Mouse (Mus musculus): ENCODE measurements around the gene Rps26. TPM values are rescaled to one million over a fixed set of nuclear protein-coding genes. Genes with fewer than 3 reads are reported as not detected.

Rps26 gene
- polyA plus RNA-seq (2015; fragmentation: Nextera tagmentation; extraction: Ambion mirVana) = 628 and 640 TPM in 2 replicates

DNA sequence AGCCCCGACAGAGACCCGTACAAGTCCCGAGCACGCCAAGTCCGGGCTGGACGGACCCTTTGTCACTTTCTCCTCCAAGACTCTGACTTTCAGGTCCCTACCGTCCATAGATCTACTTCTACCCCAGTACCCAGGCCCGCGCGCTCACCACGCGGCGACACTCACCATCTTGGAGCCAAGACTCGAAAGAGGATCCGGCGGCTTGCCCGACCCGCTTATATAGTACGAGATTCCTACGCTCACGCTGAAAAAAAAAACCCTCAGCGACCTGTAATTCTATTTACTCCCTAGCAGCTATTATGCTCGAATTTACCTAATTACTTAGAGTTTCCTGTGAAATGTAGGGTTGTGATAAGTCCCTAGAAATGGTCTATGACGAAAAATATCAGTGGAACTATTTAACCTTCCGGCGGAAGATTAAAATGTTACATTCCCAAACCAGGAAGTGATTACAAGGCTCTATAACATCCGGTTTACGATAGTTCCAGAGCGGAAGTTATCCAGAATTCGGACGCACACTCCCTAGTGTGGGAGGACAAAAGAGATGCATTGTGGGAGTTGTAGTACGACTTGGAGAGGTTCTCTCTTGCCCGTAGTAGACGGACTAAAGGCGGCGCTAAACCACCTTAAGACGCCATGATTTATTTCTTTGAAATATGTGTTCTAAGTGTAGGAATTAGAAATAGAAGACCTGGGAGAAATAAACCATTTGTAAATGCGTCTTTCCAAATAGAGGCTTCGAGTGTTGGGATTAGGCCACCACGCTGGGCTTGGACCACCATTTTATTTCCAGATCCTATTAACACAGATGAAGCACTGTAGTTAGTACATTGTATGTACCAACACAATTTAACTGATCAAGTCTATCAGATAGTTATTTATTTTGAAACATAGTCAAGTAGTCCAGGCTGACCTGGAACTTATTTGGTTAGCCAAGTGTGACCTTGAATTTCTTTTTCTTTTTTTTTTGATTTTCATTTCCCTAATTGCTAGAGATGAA lies at the start of gene Rps26:
TSS of gene Rps26 (minus strand) at position 437 of the 1,000 bp plus-strand sequence.
- no peaks in the 10 kb centered on the region for H3K27me3 ChIP-seq (ENCODE audit: insufficient read depth, low read length)
- H3K4me2 ChIP-seq (replicated peaks; ENCODE audit: low read depth, low read length) = peak within 1 kb of the TSS; percentile 88
- ATAC-seq (ENCODE audit: low FRiP score, low TSS enrichment) = peak; percentile 98
- H3K9ac ChIP-seq (replicated peaks; ENCODE audit: low read length) = peak within 1 kb of the TSS; percentile 95
- no peaks in the 10 kb centered on the region for H3K9me3 ChIP-seq (ENCODE audit: low read length)
- peaks cover 24% of the 10 kb centered on the region for H3K36me3 ChIP-seq (ENCODE audit: insufficient read depth, low read length)
- H3K4me1 ChIP-seq (ENCODE audit: insufficient read depth, low read length) = peaks cover 7% of the 10 kb centered on the region
- 1% methylated on average over 40 of the region's 40 CpGs for WGBS
- peak within 1 kb of the TSS; percentile 78 for H3K4me3 ChIP-seq (ENCODE audit: low read length)
- H3K27ac ChIP-seq (ENCODE audit: low read length) = peak within 1 kb of the TSS; percentile 61

DNA sequence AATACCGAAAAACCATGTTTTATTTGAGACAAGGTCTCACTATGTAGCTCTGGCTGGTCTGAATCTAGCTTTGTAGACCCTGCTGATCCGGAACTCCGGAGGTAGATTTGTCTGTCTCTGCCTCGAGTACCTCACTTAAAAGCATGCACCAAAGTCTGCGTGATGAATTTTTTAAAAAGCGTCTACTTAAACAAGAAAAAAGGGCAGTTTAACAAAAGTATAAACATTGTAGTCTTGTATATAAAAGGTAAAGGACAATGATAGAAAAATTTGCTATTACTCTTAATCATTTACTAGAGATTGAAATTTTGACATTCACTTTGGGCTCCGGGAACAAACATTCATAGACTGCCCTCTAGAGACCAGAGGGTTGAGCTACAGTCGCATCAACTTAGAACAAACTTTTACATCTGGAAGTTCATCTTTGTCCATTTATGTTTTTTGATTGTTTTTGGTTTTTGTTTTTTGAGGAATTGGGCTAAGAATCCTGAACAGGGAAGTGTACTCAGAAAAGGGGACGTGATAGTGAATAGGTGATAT lies 48.0 kb upstream of the Rps26 start:
- peaks cover 10% of the 10 kb centered on the region for H3K4me1 ChIP-seq (ENCODE audit: insufficient read depth, low read length)
- WGBS = 3% methylated on average over 9 of the region's 9 CpGs
- 0 out of 2 replicates have a peak, but pooled peaks cover 2% of the 10 kb centered on the region for H3K36me3 ChIP-seq (ENCODE audit: insufficient read depth, low read length)
- no peaks in the 10 kb centered on the region for H3K27me3 ChIP-seq (ENCODE audit: insufficient read depth, low read length)
- H3K4me2 ChIP-seq (replicated peaks; ENCODE audit: low read depth, low read length) = peak overlapping the region; percentile 90
- H3K9ac ChIP-seq (replicated peaks; ENCODE audit: low read length) = peak overlapping the region; percentile 74
- peak overlapping the region; percentile 68 for H3K27ac ChIP-seq (ENCODE audit: low read length)
- H3K4me3 ChIP-seq (ENCODE audit: low read length) = peak overlapping the region; percentile 76
- H3K9me3 ChIP-seq (ENCODE audit: low read length) = no peaks in the 10 kb centered on the region
- no peak; the same call in 1 of the 2 replicates for ATAC-seq (ENCODE audit: low FRiP score, low TSS enrichment)

GRCm38 (mm10) chr10:128673763-128674468 lies 47.4 kb upstream of the Rps26 start, which contains the start of gene Suox:
Gene Suox (minus strand): TSS chr10:128674073.
- peak within 1 kb of the TSS; percentile 76 for H3K4me3 ChIP-seq (ENCODE audit: low read length)
- 0 out of 2 replicates have a peak, but pooled peaks cover 2% of the 10 kb centered on the region for H3K36me3 ChIP-seq (ENCODE audit: insufficient read depth, low read length)
- H3K27me3 ChIP-seq (ENCODE audit: insufficient read depth, low read length) = no peaks in the 10 kb centered on the region
- peak; percentile 95 for ATAC-seq (ENCODE audit: low FRiP score, low TSS enrichment)
- H3K9ac ChIP-seq (replicated peaks; ENCODE audit: low read length) = peak within 1 kb of the TSS; percentile 74
- H3K27ac ChIP-seq (ENCODE audit: low read length) = peak within 1 kb of the TSS; percentile 68
- peak within 1 kb of the TSS; percentile 90 for H3K4me2 ChIP-seq (replicated peaks; ENCODE audit: low read depth, low read length)
- H3K9me3 ChIP-seq (ENCODE audit: low read length) = no peaks in the 10 kb centered on the region
- peaks cover 10% of the 10 kb centered on the region for H3K4me1 ChIP-seq (ENCODE audit: insufficient read depth, low read length)
- under 1% methylated on average over 59 of the region's 60 CpGs for WGBS

DNA sequence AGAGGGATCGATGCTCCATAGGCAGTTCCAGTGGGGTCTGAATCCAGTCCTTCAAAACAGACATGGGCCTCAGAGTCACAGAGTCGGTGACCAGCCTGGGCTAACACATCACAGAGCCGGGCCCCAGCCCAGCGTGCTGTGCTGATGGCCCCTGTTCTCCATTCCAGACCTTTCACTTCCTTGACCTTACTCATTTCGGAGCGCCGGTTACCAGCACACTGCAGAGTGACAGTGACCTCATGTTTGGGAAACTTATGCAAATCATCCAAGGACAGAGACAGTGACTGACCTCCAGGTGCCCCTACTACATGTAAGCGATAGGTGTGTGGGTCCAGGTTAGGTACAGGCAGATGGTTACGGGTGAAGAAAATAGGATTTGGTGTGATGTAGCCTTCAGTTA lies 44.6 kb upstream of the Rps26 start:
- H3K9me3 ChIP-seq (ENCODE audit: low read length) = no peaks in the 10 kb centered on the region
- no peak overlapping the region for H3K27ac ChIP-seq (ENCODE audit: low read length)
- H3K36me3 ChIP-seq (ENCODE audit: insufficient read depth, low read length) = 0 out of 2 replicates have a peak, but pooled peaks cover 2% of the 10 kb centered on the region
- H3K4me1 ChIP-seq (ENCODE audit: insufficient read depth, low read length) = peaks cover 15% of the 10 kb centered on the region
- no peak overlapping the region for H3K4me3 ChIP-seq (ENCODE audit: low read length)
- H3K9ac ChIP-seq (replicated peaks; ENCODE audit: low read length) = no peak overlapping the region
- ATAC-seq (ENCODE audit: low FRiP score, low TSS enrichment) = no peak
- WGBS = 93% methylated on average over 9 of the region's 9 CpGs
- no peak overlapping the region for H3K4me2 ChIP-seq (replicated peaks; ENCODE audit: low read depth, low read length)
- H3K27me3 ChIP-seq (ENCODE audit: insufficient read depth, low read length) = no peaks in the 10 kb centered on the region

- peak; percentile 49; the same call in 1 of the 2 replicates for ATAC-seq (ENCODE audit: low FRiP score, low TSS enrichment)
- Histone ChIP-seq H3K9me3 (ENCODE audit: low read length) (no peaks in the 10 kb centered on the region), H3K9ac (replicated peaks; ENCODE audit: low read length) (peak overlapping the region; percentile 76)
Measured at GRCm38 (mm10) chr10:128668790-128669672, 42.5 kb upstream of the Rps26 start.

DNA sequence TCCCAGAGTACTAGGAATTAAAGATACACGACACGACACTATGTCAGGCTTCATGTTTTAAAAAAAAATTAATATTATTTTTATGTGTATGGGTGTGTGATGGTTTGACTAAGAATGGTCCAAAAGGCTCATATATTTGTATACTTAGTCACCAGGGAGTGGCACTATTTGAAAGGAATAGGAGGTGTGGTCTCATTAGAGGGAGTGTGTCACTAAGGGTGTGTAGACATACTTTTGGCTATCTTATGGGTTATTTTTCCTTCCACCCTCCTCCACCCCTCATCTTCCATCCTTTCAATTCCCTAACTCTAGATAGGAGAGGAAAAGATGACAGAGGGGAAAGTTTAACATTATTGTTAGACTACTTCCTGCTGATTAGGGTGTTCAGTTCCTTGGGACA lies 39.3 kb upstream of the Rps26 start:
- Histone ChIP-seq H3K9ac (replicated peaks; ENCODE audit: low read length) (no peak overlapping the region), H3K36me3 (ENCODE audit: insufficient read depth, low read length) (no peaks in the 10 kb centered on the region), H3K9me3 (ENCODE audit: low read length) (no peaks in the 10 kb centered on the region), H3K4me2 (replicated peaks; ENCODE audit: low read depth, low read length) (no peak overlapping the region), H3K27me3 (ENCODE audit: insufficient read depth, low read length) (no peaks in the 10 kb centered on the region), H3K4me1 (ENCODE audit: insufficient read depth, low read length) (0 out of 2 replicates have a peak, but pooled peaks cover 5% of the 10 kb centered on the region), H3K4me3 (ENCODE audit: low read length) (no peak overlapping the region), H3K27ac (ENCODE audit: low read length) (no peak overlapping the region)
- ATAC-seq (ENCODE audit: low FRiP score, low TSS enrichment) = no peak
- 97% methylated on average over 2 of the region's 2 CpGs for WGBS

More at GRCm38 (mm10) chr10:128668790-128669672, 42.5 kb upstream of the Rps26 start:
- under 1% methylated on average over 41 of the region's 42 CpGs for WGBS
- Histone ChIP-seq H3K36me3 (ENCODE audit: insufficient read depth, low read length) (0 out of 2 replicates have a peak, but pooled peaks cover 2% of the 10 kb centered on the region), H3K4me2 (replicated peaks; ENCODE audit: low read depth, low read length) (peak overlapping the region; percentile 71), H3K27ac (ENCODE audit: low read length) (peak overlapping the region; percentile 59; the same call in 1 of the 2 replicates), H3K27me3 (ENCODE audit: insufficient read depth, low read length) (no peaks in the 10 kb centered on the region), H3K4me1 (ENCODE audit: insufficient read depth, low read length) (peaks cover 13% of the 10 kb centered on the region), H3K4me3 (ENCODE audit: low read length) (peak overlapping the region; percentile 68)

DNA sequence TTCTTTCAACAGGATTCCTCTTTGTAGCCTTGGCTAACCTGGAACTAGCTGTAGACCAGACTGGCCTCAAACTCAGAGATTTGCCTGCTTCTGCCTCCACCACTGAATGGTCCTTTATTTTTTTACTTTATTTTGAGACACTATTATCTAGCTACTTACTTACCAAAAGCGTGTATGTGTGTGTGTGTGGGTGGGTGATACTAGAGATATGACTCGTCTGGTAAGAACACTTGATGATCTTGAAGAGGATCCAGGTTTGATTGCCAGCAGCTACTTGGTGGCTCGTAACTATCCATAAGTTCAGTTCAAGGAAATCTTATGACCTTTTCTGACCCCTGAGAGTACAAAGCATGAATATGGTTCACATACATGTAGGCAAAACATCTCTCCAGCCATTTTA lies 38.8 kb upstream of the Rps26 start:
- 0 out of 2 replicates have a peak, but pooled peaks cover 5% of the 10 kb centered on the region for H3K4me1 ChIP-seq (ENCODE audit: insufficient read depth, low read length)
- 84% methylated on average over 3 of the region's 3 CpGs for WGBS
- H3K9ac ChIP-seq (replicated peaks; ENCODE audit: low read length) = no peak overlapping the region
- H3K4me3 ChIP-seq (ENCODE audit: low read length) = no peak overlapping the region
- H3K9me3 ChIP-seq (ENCODE audit: low read length) = no peaks in the 10 kb centered on the region
- no peak overlapping the region for H3K27ac ChIP-seq (ENCODE audit: low read length)
- ATAC-seq (ENCODE audit: low FRiP score, low TSS enrichment) = no peak
- no peak overlapping the region for H3K4me2 ChIP-seq (replicated peaks; ENCODE audit: low read depth, low read length)
- no peaks in the 10 kb centered on the region for H3K27me3 ChIP-seq (ENCODE audit: insufficient read depth, low read length)
- H3K36me3 ChIP-seq (ENCODE audit: insufficient read depth, low read length) = no peaks in the 10 kb centered on the region

DNA sequence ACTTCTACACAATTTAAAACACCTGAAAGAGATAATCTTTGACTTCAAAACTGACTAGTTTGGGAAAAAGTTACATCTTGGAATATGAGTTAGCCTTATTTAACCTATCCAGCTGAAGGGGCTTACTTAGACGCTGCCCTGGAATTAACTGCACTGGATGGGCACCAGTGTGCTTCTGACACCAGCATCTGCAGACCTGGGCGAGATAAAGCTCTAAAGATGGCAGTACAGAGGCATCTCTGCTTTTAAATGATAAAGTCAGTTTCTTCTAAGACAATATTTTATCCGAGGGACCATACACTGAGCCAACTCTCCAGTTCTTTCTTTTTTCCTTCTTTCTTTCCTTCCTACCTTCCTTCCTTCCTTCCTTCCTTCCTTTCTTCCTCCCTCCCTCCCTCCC lies 38.3 kb upstream of the Rps26 start:
- Histone ChIP-seq H3K36me3 (ENCODE audit: insufficient read depth, low read length) (no peaks in the 10 kb centered on the region), H3K9me3 (ENCODE audit: low read length) (no peaks in the 10 kb centered on the region), H3K4me2 (replicated peaks; ENCODE audit: low read depth, low read length) (no peak overlapping the region), H3K4me3 (ENCODE audit: low read length) (no peak overlapping the region), H3K4me1 (ENCODE audit: insufficient read depth, low read length) (0 out of 2 replicates have a peak, but pooled peaks cover 5% of the 10 kb centered on the region), H3K27me3 (ENCODE audit: insufficient read depth, low read length) (no peaks in the 10 kb centered on the region), H3K9ac (replicated peaks; ENCODE audit: low read length) (no peak overlapping the region), H3K27ac (ENCODE audit: low read length) (no peak overlapping the region)
- 73% methylated on average over 3 of the region's 3 CpGs for WGBS
- ATAC-seq (ENCODE audit: low FRiP score, low TSS enrichment) = no peak

All from kidney, embryonic 16.5 days (tissue).